Mouse (Mus musculus) mature B cell (primary cell): ENCODE data around the gene Rgs9.

Source experiments
- in situ Hi-C: fragments of 300-500 bp; cut with MboI; formaldehyde crosslinking; loops from 2 replicates; pipeline ENCODE4 v1.14.3; 2019

Rgs9 gene

GRCm38 (mm10) chr11:109244635-109245360 lies 53.1 kb downstream of the Rgs9 start:
- in situ Hi-C loops: loop anchor here (5.0 to 10.0 kb wide), 2 partner anchors 203 to 340 kb away; no protein-coding TSS in a partner anchor

- in situ Hi-C loops: loop anchor here (10.0 kb wide), 1 partner anchor 345 kb away; no protein-coding TSS in a partner anchor
These were observed 57.8 kb downstream of the Rgs9 start for GRCm38 (mm10) chr11:109240126-109240525.

- in situ Hi-C loops: no loop called here
These were observed 59.3 kb downstream of the Rgs9 start for GRCm38 (mm10) chr11:109238671-109239070.

- in situ Hi-C loops: no loop called here
These were observed 60.1 kb downstream of the Rgs9 start for GRCm38 (mm10) chr11:109237796-109238195.

GRCm38 (mm10) chr11:109233627-109234026 lies 64.3 kb downstream of the Rgs9 start:
- in situ Hi-C loops: no loop called here

- in situ Hi-C loops: no loop called here
These were observed 65.1 kb downstream of the Rgs9 start for GRCm38 (mm10) chr11:109232811-109233210.

- in situ Hi-C loops: no loop called here
These were observed 70.8 kb downstream of the Rgs9 start for GRCm38 (mm10) chr11:109227139-109227538.

- in situ Hi-C loops: no loop called here
These were observed 76.5 kb downstream of the Rgs9 start for GRCm38 (mm10) chr11:109221209-109222007.

GRCm38 (mm10) chr11:109218722-109219430 lies 79.1 kb downstream of the Rgs9 start:
- in situ Hi-C loops: no loop called here

GRCm38 (mm10) chr11:109217827-109218536 lies 79.9 kb downstream of the Rgs9 start:
- in situ Hi-C loops: no loop called here

- in situ Hi-C loops: no loop called here
These were observed 87.2 kb downstream of the Rgs9 start for GRCm38 (mm10) chr11:109210772-109211171.

- in situ Hi-C loops: no loop called here
These were observed 87.6 kb downstream of the Rgs9 start for GRCm38 (mm10) chr11:109210341-109210740.

- in situ Hi-C loops: no loop called here
These were observed 91.2 kb downstream of the Rgs9 start for GRCm38 (mm10) chr11:109206732-109207131.

- in situ Hi-C loops: no loop called here
These were observed 91.9 kb downstream of the Rgs9 start for GRCm38 (mm10) chr11:109206028-109206427.

GRCm38 (mm10) chr11:109199612-109200293 lies 98.2 kb downstream of the Rgs9 start:
- in situ Hi-C loops: no loop called here

- in situ Hi-C loops: no loop called here
These were observed 105.0 kb downstream of the Rgs9 start for GRCm38 (mm10) chr11:109192673-109193557.

- in situ Hi-C loops: no loop called here
These were observed 109.7 kb downstream of the Rgs9 start for GRCm38 (mm10) chr11:109188235-109188634.

GRCm38 (mm10) chr11:109187631-109188184 lies 110.2 kb downstream of the Rgs9 start:
- in situ Hi-C loops: no loop called here

GRCm38 (mm10) chr11:109181118-109181517 lies 116.8 kb downstream of the Rgs9 start:
- in situ Hi-C loops: no loop called here

- in situ Hi-C loops: no loop called here
These were observed 117.6 kb downstream of the Rgs9 start for GRCm38 (mm10) chr11:109180290-109180689.
